Mouse (Mus musculus): ENCODE results near the gene Nptn. TPM values are rescaled to one million over a fixed set of nuclear protein-coding genes. Genes with fewer than 3 reads are reported as not detected.
A peak's percentile ranks its signal among the peaks of the same experiment; 100 is the strongest.

Nptn gene
- polyA plus RNA-seq, 1 experiment from 2014 or later = 60.3 TPM

DNA sequence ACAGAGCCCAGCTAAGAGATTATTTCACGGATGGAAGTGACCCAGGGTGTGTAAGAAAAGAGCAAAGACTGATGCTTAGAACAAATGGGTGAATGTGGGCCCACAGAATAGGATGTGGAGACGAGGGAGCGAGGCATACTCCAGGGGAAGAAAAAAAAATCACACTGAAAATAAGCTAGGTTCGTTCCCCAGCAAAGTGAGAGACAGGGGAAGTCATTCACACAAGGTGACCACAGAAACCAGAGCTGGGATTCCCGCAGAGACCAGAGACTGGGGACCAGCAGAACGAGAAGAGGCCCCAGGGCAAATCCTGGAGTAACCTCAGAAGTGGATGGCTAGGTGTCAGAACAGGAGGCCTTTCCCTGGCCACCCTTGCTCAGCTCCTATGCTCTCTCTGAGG is 36.6 kb upstream of the Nptn start:
- H3K4me3 ChIP-seq (ENCODE audit: low read depth, low read length) = no peak overlapping the region
- H3K36me3 ChIP-seq (ENCODE audit: control insufficient read depth, insufficient read depth, low read length) = no peaks in the 10 kb centered on the region
- ATAC-seq (replicated peaks; ENCODE audit: low FRiP score) (no peak), DNase-seq (ENCODE audit: low spot score) (no peak)
- H3K27ac ChIP-seq (ENCODE audit: low read depth, low read length) = no peak overlapping the region
- no peaks in the 10 kb centered on the region for H3K4me1 ChIP-seq (replicated peaks; ENCODE audit: control insufficient read depth, insufficient read depth, low read length)
- 64% methylated on average over 6 of the region's 6 CpGs for WGBS
- no peak overlapping the region for H3K4me2 ChIP-seq (ENCODE audit: low read depth, low read length, severe bottlenecking)
- no peak overlapping the region for H3K9ac ChIP-seq (ENCODE audit: low read length)
- no peaks in the 10 kb centered on the region for H3K9me3 ChIP-seq (ENCODE audit: control insufficient read depth, low read length)
- H3K27me3 ChIP-seq (ENCODE audit: control insufficient read depth, insufficient read depth, low read length) = no peaks in the 10 kb centered on the region

GRCm38 (mm10) chr9:58546630-58547360 is 35.2 kb upstream of the Nptn start:
- Histone ChIP-seq H3K36me3 (ENCODE audit: control insufficient read depth, insufficient read depth, low read length) (no peaks in the 10 kb centered on the region), H3K9me3 (ENCODE audit: control insufficient read depth, low read length) (no peaks in the 10 kb centered on the region), H3K4me1 (replicated peaks; ENCODE audit: control insufficient read depth, insufficient read depth, low read length) (no peaks in the 10 kb centered on the region), H3K27ac (ENCODE audit: low read depth, low read length) (no peak overlapping the region), H3K4me2 (ENCODE audit: low read depth, low read length, severe bottlenecking) (no peak overlapping the region), H3K9ac (ENCODE audit: low read length) (no peak overlapping the region), H3K4me3 (ENCODE audit: low read depth, low read length) (no peak overlapping the region), H3K27me3 (ENCODE audit: control insufficient read depth, insufficient read depth, low read length) (no peaks in the 10 kb centered on the region)
- no peak for DNase-seq (ENCODE audit: low spot score)
- 87% methylated on average over 11 of the region's 11 CpGs for WGBS
- ATAC-seq (replicated peaks; ENCODE audit: low FRiP score) = no peak

GRCm38 (mm10) chr9:58548897-58549296 is 33.1 kb upstream of the Nptn start:
- no peak for ATAC-seq (replicated peaks; ENCODE audit: low FRiP score)
- WGBS = 49% methylated on average over 4 of the region's 4 CpGs
- Histone ChIP-seq H3K4me2 (ENCODE audit: low read depth, low read length, severe bottlenecking) (no peak overlapping the region), H3K4me1 (replicated peaks; ENCODE audit: control insufficient read depth, insufficient read depth, low read length) (no peaks in the 10 kb centered on the region), H3K36me3 (ENCODE audit: control insufficient read depth, insufficient read depth, low read length) (no peaks in the 10 kb centered on the region), H3K27ac (ENCODE audit: low read depth, low read length) (no peak overlapping the region), H3K27me3 (ENCODE audit: control insufficient read depth, insufficient read depth, low read length) (no peaks in the 10 kb centered on the region), H3K9me3 (ENCODE audit: control insufficient read depth, low read length) (no peaks in the 10 kb centered on the region), H3K9ac (ENCODE audit: low read length) (no peak overlapping the region), H3K4me3 (ENCODE audit: low read depth, low read length) (no peak overlapping the region)
- no peak for DNase-seq (ENCODE audit: low spot score)

- no peak overlapping the region for H3K4me3 ChIP-seq (ENCODE audit: low read depth, low read length)
- H3K4me2 ChIP-seq (ENCODE audit: low read depth, low read length, severe bottlenecking) = no peak overlapping the region
- 81% methylated on average over 3 of the region's 3 CpGs for WGBS
- ATAC-seq (replicated peaks; ENCODE audit: low FRiP score) (no peak), DNase-seq (ENCODE audit: low spot score) (no peak)
- H3K27ac ChIP-seq (ENCODE audit: low read depth, low read length) = no peak overlapping the region
- H3K36me3 ChIP-seq (ENCODE audit: control insufficient read depth, insufficient read depth, low read length) = no peaks in the 10 kb centered on the region
- H3K9me3 ChIP-seq (ENCODE audit: control insufficient read depth, low read length) = no peaks in the 10 kb centered on the region
- no peak overlapping the region for H3K9ac ChIP-seq (ENCODE audit: low read length)
- H3K4me1 ChIP-seq (replicated peaks; ENCODE audit: control insufficient read depth, insufficient read depth, low read length) = no peaks in the 10 kb centered on the region
- H3K27me3 ChIP-seq (ENCODE audit: control insufficient read depth, insufficient read depth, low read length) = no peaks in the 10 kb centered on the region
Observed at GRCm38 (mm10) chr9:58549694-58550093, 32.3 kb upstream of the Nptn start.

- H3K27me3 ChIP-seq (ENCODE audit: control insufficient read depth, insufficient read depth, low read length) = no peaks in the 10 kb centered on the region
- H3K4me2 ChIP-seq (ENCODE audit: low read depth, low read length, severe bottlenecking) = no peak overlapping the region
- no peaks in the 10 kb centered on the region for H3K9me3 ChIP-seq (ENCODE audit: control insufficient read depth, low read length)
- no peaks in the 10 kb centered on the region for H3K36me3 ChIP-seq (ENCODE audit: control insufficient read depth, insufficient read depth, low read length)
- 93% methylated on average over 6 of the region's 6 CpGs for WGBS
- no peak overlapping the region for H3K4me3 ChIP-seq (ENCODE audit: low read depth, low read length)
- no peak overlapping the region for H3K9ac ChIP-seq (ENCODE audit: low read length)
- peaks cover 2% of the 10 kb centered on the region for H3K4me1 ChIP-seq (replicated peaks; ENCODE audit: control insufficient read depth, insufficient read depth, low read length)
- ATAC-seq (replicated peaks; ENCODE audit: low FRiP score) (no peak), DNase-seq (ENCODE audit: low spot score) (no peak)
- no peak overlapping the region for H3K27ac ChIP-seq (ENCODE audit: low read depth, low read length)
Observed at GRCm38 (mm10) chr9:58550928-58551327, 31.1 kb upstream of the Nptn start.

- Histone ChIP-seq H3K27ac (ENCODE audit: low read depth, low read length) (no peak overlapping the region), H3K4me3 (ENCODE audit: low read depth, low read length) (no peak overlapping the region), H3K4me1 (replicated peaks; ENCODE audit: control insufficient read depth, insufficient read depth, low read length) (peaks cover 3% of the 10 kb centered on the region), H3K27me3 (ENCODE audit: control insufficient read depth, insufficient read depth, low read length) (no peaks in the 10 kb centered on the region), H3K9me3 (ENCODE audit: control insufficient read depth, low read length) (no peaks in the 10 kb centered on the region), H3K9ac (ENCODE audit: low read length) (no peak overlapping the region), H3K36me3 (ENCODE audit: control insufficient read depth, insufficient read depth, low read length) (no peaks in the 10 kb centered on the region), H3K4me2 (ENCODE audit: low read depth, low read length, severe bottlenecking) (no peak overlapping the region)
- 89% methylated on average over 9 of the region's 9 CpGs for WGBS
- ATAC-seq (replicated peaks; ENCODE audit: low FRiP score) (no peak), DNase-seq (ENCODE audit: low spot score) (peak; percentile 41)
Observed at GRCm38 (mm10) chr9:58552083-58552482, 30.0 kb upstream of the Nptn start.

DNA sequence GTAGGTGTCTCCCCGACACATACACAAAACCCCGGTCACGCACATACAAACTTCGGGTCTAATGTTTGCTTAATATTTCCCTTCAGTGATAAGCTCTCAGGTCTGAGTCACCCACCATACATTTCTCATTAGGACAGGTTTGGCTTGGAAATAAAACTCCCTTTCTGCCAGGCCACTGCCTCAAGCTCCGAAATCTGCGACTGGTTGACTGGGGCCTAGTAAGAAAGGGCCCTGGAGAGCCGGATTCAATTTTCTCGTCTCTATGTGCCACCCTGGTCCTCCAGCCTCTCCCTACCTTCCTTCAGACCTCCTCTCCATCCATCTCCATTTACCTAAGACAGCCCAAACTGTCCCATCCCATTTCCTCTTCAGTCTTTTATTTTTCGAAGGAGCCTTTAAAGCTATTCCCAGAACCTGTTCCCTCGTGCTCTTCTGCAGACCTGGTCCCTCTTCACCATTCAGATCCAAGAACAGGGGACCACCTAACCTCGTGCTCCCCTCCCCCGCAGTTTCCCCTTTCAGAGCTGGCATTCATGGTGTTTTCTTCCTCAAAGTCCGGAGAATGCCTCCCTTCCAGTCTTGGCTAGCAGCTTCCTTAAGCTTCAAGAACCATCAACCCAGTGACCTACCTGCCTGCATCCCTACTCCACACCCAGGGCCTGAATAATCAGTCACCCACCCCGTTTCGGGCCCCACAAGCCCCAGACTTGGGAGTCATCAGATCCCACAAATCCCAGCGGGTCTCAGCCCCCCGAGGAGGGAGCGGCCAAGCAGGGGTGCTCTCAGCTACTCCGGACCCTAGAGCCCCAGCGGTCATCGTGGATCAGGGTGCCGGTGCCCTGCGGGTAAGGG is 27.8 kb upstream of the Nptn start:
- Histone ChIP-seq H3K36me3 (ENCODE audit: control insufficient read depth, insufficient read depth, low read length) (no peaks in the 10 kb centered on the region), H3K4me3 (ENCODE audit: low read depth, low read length) (peak overlapping the region; percentile 61), H3K4me1 (replicated peaks; ENCODE audit: control insufficient read depth, insufficient read depth, low read length) (peaks cover 3% of the 10 kb centered on the region), H3K27ac (ENCODE audit: low read depth, low read length) (peak overlapping the region; percentile 74), H3K4me2 (ENCODE audit: low read depth, low read length, severe bottlenecking) (peak overlapping the region; percentile 84), H3K27me3 (ENCODE audit: control insufficient read depth, insufficient read depth, low read length) (no peaks in the 10 kb centered on the region), H3K9me3 (ENCODE audit: control insufficient read depth, low read length) (no peaks in the 10 kb centered on the region), H3K9ac (ENCODE audit: low read length) (peak overlapping the region; percentile 83)
- 17% methylated on average over 23 of the region's 23 CpGs for WGBS
- ATAC-seq (replicated peaks; ENCODE audit: low FRiP score) (no peak; the same call in none of the 2 replicates), DNase-seq (ENCODE audit: low spot score) (no peak)

- H3K4me1 ChIP-seq (replicated peaks; ENCODE audit: control insufficient read depth, insufficient read depth, low read length) = peaks cover 3% of the 10 kb centered on the region
- ATAC-seq (replicated peaks; ENCODE audit: low FRiP score) (peak; percentile 78), DNase-seq (ENCODE audit: low spot score) (peak; percentile 83)
- no peaks in the 10 kb centered on the region for H3K9me3 ChIP-seq (ENCODE audit: control insufficient read depth, low read length)
- under 1% methylated on average over 53 of the region's 68 CpGs for WGBS
- peak within 1 kb of the TSS; percentile 83 for H3K9ac ChIP-seq (ENCODE audit: low read length)
- no peaks in the 10 kb centered on the region for H3K36me3 ChIP-seq (ENCODE audit: control insufficient read depth, insufficient read depth, low read length)
- H3K4me3 ChIP-seq (ENCODE audit: low read depth, low read length) = peak within 1 kb of the TSS; percentile 61
- H3K27ac ChIP-seq (ENCODE audit: low read depth, low read length) = peak within 1 kb of the TSS; percentile 74
- peak within 1 kb of the TSS; percentile 84 for H3K4me2 ChIP-seq (ENCODE audit: low read depth, low read length, severe bottlenecking)
- H3K27me3 ChIP-seq (ENCODE audit: control insufficient read depth, insufficient read depth, low read length) = no peaks in the 10 kb centered on the region
Observed at GRCm38 (mm10) chr9:58554908-58555684, 26.9 kb upstream of the Nptn start, which contains the start of gene Cd276. Gene Cd276 (minus strand): TSS chr9:58555437.
